In genomic region chr14:47321581-47321980, GRCm38 (mm10) we compare ENCODE assay signal across 6 mouse cellular contexts. TPM values are rescaled to one million over a fixed set of nuclear protein-coding genes. Genes with fewer than 3 reads are reported as not detected.
A peak's percentile ranks its signal among the peaks of the same experiment; 100 is the strongest.
DNase-seq lines count a peak whose midpoint lies in the region; ATAC-seq and TF ChIP-seq lines count a peak whose summit lies in the region.
"Not testable (repeated sequence)": the region's sequence is repeated elsewhere in the genome, so short reads cannot be mapped to it uniquely, and the experiment has no call there.

No protein-coding gene starts in this region.

- H3K9ac ChIP-seq in MEL (ENCODE audit: control insufficient read depth, low read depth, low read length, poor library complexity, severe bottlenecking); kidney, embryonic 15.5 days; liver, embryonic 12.5 days; liver, embryonic 15.5 days: not testable (repeated sequence)

- H3K4me2 ChIP-seq in kidney, embryonic 15.5 days = not testable (repeated sequence)
- peak overlapping the region; percentile 58 for H3K4me2 ChIP-seq in liver, embryonic 12.5 days
- peak overlapping the region; percentile 58 for H3K4me2 ChIP-seq in liver, embryonic 15.5 days

- H3K27me3 ChIP-seq in MEL (ENCODE audit: control insufficient read depth in 1 of 2, insufficient read depth in 2 of 2, low read length in 2 of 2); kidney, embryonic 15.5 days; liver, embryonic 12.5 days (replicated peaks); liver, embryonic 15.5 days: not testable (repeated sequence)

- not testable (repeated sequence) for H3K9me3 ChIP-seq in MEL (replicated peaks; ENCODE audit: insufficient read depth, low read length); kidney, embryonic 15.5 days (replicated peaks); liver, embryonic 12.5 days (replicated peaks); liver, embryonic 15.5 days (replicated peaks)

- peak in 1 of 2 experiments; percentile 54; a peak in 2 of 4 replicates for TF ChIP-seq EP300 in MEL (IDR thresholded peaks at IDR 0.05; ENCODE audit: low read depth in 1 of 2, low read length in 2 of 2)

- not testable (repeated sequence) for DNase-seq in MEL (ENCODE audit: low read depth, low spot score)

- TF ChIP-seq POLR2A in MEL (IDR thresholded peaks at IDR 0.05; ENCODE audit: control insufficient read depth in 1 of 2, insufficient read depth in 1 of 2, low read depth in 1 of 2, low read length in 2 of 2, poor library complexity in 1 of 2) = not testable (repeated sequence)

- H3K36me3 ChIP-seq in MEL (ENCODE audit: control insufficient read depth in 1 of 2, insufficient read depth in 2 of 2, low read length in 2 of 2) = peaks cover 8 to 15% of the 10 kb centered on the region in 2 experiments
- peaks cover 57% of the 10 kb centered on the region for H3K36me3 ChIP-seq in kidney, embryonic 15.5 days
- H3K36me3 ChIP-seq in liver, embryonic 12.5 days = peaks cover 57% of the 10 kb centered on the region
- H3K36me3 ChIP-seq in liver, embryonic 15.5 days (replicated peaks) = peaks cover 45% of the 10 kb centered on the region

- H3K27ac ChIP-seq in MEL (ENCODE audit: control insufficient read depth, low read depth, low read length); kidney, embryonic 15.5 days: not testable (repeated sequence)
- peak overlapping the region; percentile 85 for H3K27ac ChIP-seq in liver, embryonic 12.5 days
- peak overlapping the region; percentile 83 for H3K27ac ChIP-seq in liver, embryonic 15.5 days (replicated peaks)

- H3K4me3 ChIP-seq in MEL (ENCODE audit: control insufficient read depth in 1 of 2, insufficient read depth in 1 of 2, low read depth in 2 of 2, low read length in 2 of 2); kidney, embryonic 15.5 days (replicated peaks); liver, embryonic 12.5 days: not testable (repeated sequence)
- H3K4me3 ChIP-seq in liver, embryonic 15.5 days (replicated peaks) = 0 out of 2 replicates have a peak overlapping the region, but pooled peaks have one; percentile 24

- H3K79me2 ChIP-seq in MEL (ENCODE audit: control insufficient read depth, insufficient read depth, low read length, poor library complexity) = not testable (repeated sequence)

- 88% methylated on average over 8 of the region's 8 CpGs for WGBS in kidney, embryonic 15.5 days
- 32% methylated on average over 7 of the region's 8 CpGs for WGBS in liver, embryonic 12.5 days (ENCODE audit: insufficient replicate concordance)
- WGBS in liver, embryonic 15.5 days (ENCODE audit: insufficient replicate concordance) = 21% methylated on average over 7 of the region's 8 CpGs

- H3K4me1 ChIP-seq in MEL (ENCODE audit: control insufficient read depth in 1 of 2, insufficient read depth in 2 of 2, low read length in 2 of 2); kidney, embryonic 15.5 days: not testable (repeated sequence)
- peaks cover 30% of the 10 kb centered on the region for H3K4me1 ChIP-seq in liver, embryonic 12.5 days
- peaks cover 33% of the 10 kb centered on the region for H3K4me1 ChIP-seq in liver, embryonic 15.5 days (replicated peaks)

- not testable (repeated sequence) for TF ChIP-seq CTCF in MEL (IDR thresholded peaks at IDR 0.05 in 2 of 3, conservative IDR thresholded peaks at IDR 0.05 in 1 of 3; ENCODE audit: control insufficient read depth in 1 of 3, insufficient read depth in 1 of 3, low read depth in 2 of 3, low read length in 3 of 3, poor library complexity in 1 of 3, severe bottlenecking in 1 of 3)

- ATAC-seq in erythroid progenitor cell, adult 5-6 weeks (replicated peaks; ENCODE audit: low FRiP score, poor library complexity, severe bottlenecking) = peak; percentile 93
- 0 out of 2 replicates have a peak, but pooled peaks have one; percentile 33 for ATAC-seq in kidney, embryonic 15.5 days (replicated peaks; ENCODE audit: low FRiP score)
- ATAC-seq in liver, embryonic 12.5 days = peak; percentile 99
- peak; percentile 99 for ATAC-seq in liver, embryonic 15.5 days (ENCODE audit: insufficient read depth)
- peak; percentile 92 for ATAC-seq in megakaryocyte progenitor cell, adult 5-6 weeks (replicated peaks; ENCODE audit: poor library complexity)

- TF ChIP-seq RAD21 in MEL (IDR thresholded peaks at IDR 0.05; ENCODE audit: low read depth, low read length) = not testable (repeated sequence)

TF ChIP-seq in MEL, 35 proteins besides CTCF, POLR2A, EP300 and RAD21:
- TF ChIP-seq TCF12 (IDR thresholded peaks at IDR 0.05; ENCODE audit: low read depth, low read length) (peak; percentile 51; the same call in 1 of the 2 replicates), ETS1 (IDR thresholded peaks at IDR 0.05; ENCODE audit: low read depth, low read length) (0 out of 2 replicates have a peak, but pooled peaks have one; percentile 25)

RNA-seq across cellular contexts. Expression of gene Mapk1ip1l, which starts 23.5 kb away (rescaled TPM):
- total RNA-seq in MEL (2012; rRNA removed) = 33.8 and 37.8 TPM in 2 replicates
- polyA plus RNA-seq in MEL (2012; ENCODE audit: insufficient read depth in 1 of 2, insufficient read length in 2 of 2, low read depth in 1 of 2, low replicate concordance in 2 of 2, missing spikeins in 1 of 2) = 100 to 1,000 TPM in 1 of 2 experiments, 10 to 100 TPM in 1; 59.5 to 159 TPM
- total RNA-seq in erythroid progenitor cell, adult 5-6 weeks (2015; ENCODE audit: low replicate concordance) = 51.9 and 67.5 TPM in 2 replicates
- total RNA-seq in erythroid progenitor cell, adult 5-6 weeks (2017; ENCODE audit: low replicate concordance) = 43.9 and 56.0 TPM in 2 replicates
- polyA plus RNA-seq in kidney, embryonic 15.5 days (2015; fragmentation: Nextera tagmentation; extraction: Ambion mirVana) = 77.1 and 78.1 TPM in 2 replicates
- 45.1 and 49.6 TPM in 2 replicates for polyA plus RNA-seq in liver, embryonic 12.5 days (2016; fragmentation: Nextera tagmentation; extraction: Ambion mirVana)
- polyA plus RNA-seq in liver, embryonic 15.5 days (2015; fragmentation: Nextera tagmentation; extraction: Ambion mirVana) = 27.0 and 28.0 TPM in 2 replicates
- total RNA-seq in megakaryocyte progenitor cell, adult 5-6 weeks (2015) = 76.4 and 79.4 TPM in 2 replicates
- 40.0 and 56.4 TPM in 2 replicates for total RNA-seq in megakaryocyte progenitor cell, adult 5-6 weeks (2017)

RNA-seq across cellular contexts. Expression of gene Socs4, which starts 44.9 kb away (rescaled TPM):
- total RNA-seq in MEL (2012; rRNA removed) = 8.7 and 8.8 TPM in 2 replicates
- 10 to 100 TPM; 13.9 to 21.0 TPM for polyA plus RNA-seq in MEL (2012; ENCODE audit: insufficient read depth in 1 of 2, insufficient read length in 2 of 2, low read depth in 1 of 2, low replicate concordance in 2 of 2, missing spikeins in 1 of 2)
- total RNA-seq in erythroid progenitor cell, adult 5-6 weeks (2015; ENCODE audit: low replicate concordance) = 43.2 and 66.7 TPM in 2 replicates
- 44.1 and 47.9 TPM in 2 replicates for total RNA-seq in erythroid progenitor cell, adult 5-6 weeks (2017; ENCODE audit: low replicate concordance)
- 3.7 and 3.8 TPM in 2 replicates for polyA plus RNA-seq in kidney, embryonic 15.5 days (2015; fragmentation: Nextera tagmentation; extraction: Ambion mirVana)
- polyA plus RNA-seq in liver, embryonic 12.5 days (2016; fragmentation: Nextera tagmentation; extraction: Ambion mirVana) = 3.0 and 4.3 TPM in 2 replicates
- 2.0 and 2.5 TPM in 2 replicates for polyA plus RNA-seq in liver, embryonic 15.5 days (2015; fragmentation: Nextera tagmentation; extraction: Ambion mirVana)
- 22.5 and 24.1 TPM in 2 replicates for total RNA-seq in megakaryocyte progenitor cell, adult 5-6 weeks (2015)
- total RNA-seq in megakaryocyte progenitor cell, adult 5-6 weeks (2017) = 16.1 and 34.4 TPM in 2 replicates

RNA-seq across cellular contexts. Expression of gene Wdhd1, which starts 44.9 kb away (rescaled TPM):
- 49.1 and 51.6 TPM in 2 replicates for total RNA-seq in MEL (2012; rRNA removed)
- 10 to 100 TPM in 1 of 2 experiments, not detected in 1; 91.5 TPM for polyA plus RNA-seq in MEL (2012; ENCODE audit: insufficient read depth in 1 of 2, insufficient read length in 2 of 2, low read depth in 1 of 2, low replicate concordance in 2 of 2, missing spikeins in 1 of 2)
- total RNA-seq in erythroid progenitor cell, adult 5-6 weeks (2015; ENCODE audit: low replicate concordance) = 156 and 202 TPM in 2 replicates
- 329 and 332 TPM in 2 replicates for total RNA-seq in erythroid progenitor cell, adult 5-6 weeks (2017; ENCODE audit: low replicate concordance)
- polyA plus RNA-seq in kidney, embryonic 15.5 days (2015; fragmentation: Nextera tagmentation; extraction: Ambion mirVana) = 32.7 and 33.9 TPM in 2 replicates
- 58.1 and 58.9 TPM in 2 replicates for polyA plus RNA-seq in liver, embryonic 12.5 days (2016; fragmentation: Nextera tagmentation; extraction: Ambion mirVana)
- 32.3 and 33.7 TPM in 2 replicates for polyA plus RNA-seq in liver, embryonic 15.5 days (2015; fragmentation: Nextera tagmentation; extraction: Ambion mirVana)
- total RNA-seq in megakaryocyte progenitor cell, adult 5-6 weeks (2015) = 48.8 and 58.1 TPM in 2 replicates
- total RNA-seq in megakaryocyte progenitor cell, adult 5-6 weeks (2017) = 105 and 152 TPM in 2 replicates

RNA-seq across cellular contexts. Expression of gene Lgals3, which starts 46.0 kb away (rescaled TPM):
- 0.12 TPM in 1 of 2 replicates, not detected in the other for total RNA-seq in MEL (2012; rRNA removed)
- polyA plus RNA-seq in MEL (2012; ENCODE audit: insufficient read depth in 1 of 2, insufficient read length in 2 of 2, low read depth in 1 of 2, low replicate concordance in 2 of 2, missing spikeins in 1 of 2) = 1 to 10 TPM in 1 of 2 experiments, not detected in 1; 1.8 TPM
- total RNA-seq in erythroid progenitor cell, adult 5-6 weeks (2015; ENCODE audit: low replicate concordance) = 62.3 and 88.4 TPM in 2 replicates
- total RNA-seq in erythroid progenitor cell, adult 5-6 weeks (2017; ENCODE audit: low replicate concordance) = 15.1 and 15.7 TPM in 2 replicates
- 21.9 and 25.8 TPM in 2 replicates for polyA plus RNA-seq in kidney, embryonic 15.5 days (2015; fragmentation: Nextera tagmentation; extraction: Ambion mirVana)
- polyA plus RNA-seq in liver, embryonic 12.5 days (2016; fragmentation: Nextera tagmentation; extraction: Ambion mirVana) = 13.7 and 14.6 TPM in 2 replicates
- polyA plus RNA-seq in liver, embryonic 15.5 days (2015; fragmentation: Nextera tagmentation; extraction: Ambion mirVana) = 43.1 and 47.0 TPM in 2 replicates
- total RNA-seq in megakaryocyte progenitor cell, adult 5-6 weeks (2015) = 26.1 and 43.8 TPM in 2 replicates
- total RNA-seq in megakaryocyte progenitor cell, adult 5-6 weeks (2017) = 4.8 and 12.0 TPM in 2 replicates

Comparison
In these comparisons a context has a peak if more than half of its experiments do, and no peak if none do; other contexts are left out.
1. ATAC-seq: peak in every context shown above with its lines; median percentile 99 in liver, embryonic 12.5 days; 99 in liver, embryonic 15.5 days; 93 in erythroid progenitor cell, adult 5-6 weeks; 92 in megakaryocyte progenitor cell, adult 5-6 weeks; 33 in kidney, embryonic 15.5 days.